29 mouse cellular contexts compared by ENCODE assay signal in the genomic region with DNA sequence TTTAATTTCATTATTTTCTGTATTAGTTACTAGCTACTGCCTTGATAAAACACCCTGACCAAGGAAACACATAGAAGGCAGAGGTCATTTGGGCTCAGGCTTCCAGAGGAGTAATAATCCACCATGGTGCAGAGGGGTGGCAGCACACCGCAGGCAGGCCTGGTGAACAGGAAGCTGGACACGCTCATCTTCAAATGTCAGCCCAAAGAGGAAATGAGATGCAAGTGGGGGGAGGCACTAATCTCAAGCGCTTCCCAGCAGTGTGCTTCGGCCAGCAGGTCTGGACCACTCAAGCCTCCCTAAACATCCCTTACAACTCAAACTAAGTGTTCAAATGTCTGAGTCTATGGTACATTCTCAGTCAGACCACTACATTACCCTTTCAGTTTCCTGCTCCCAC.
A peak's percentile ranks its signal among the peaks of the same experiment; 100 is the strongest.
DNase-seq lines count a peak whose midpoint lies in the region; ATAC-seq lines count a peak whose summit lies in the region.
"Had no signal": no experiment of that assay in that cellular context is flagged by ENCODE, and none has a peak within 500 bp of the region (broad histone marks: within the 10 kb centered on the region; RNA-seq: fewer than 3 reads in every experiment).

No protein-coding gene starts in this region.

- no peaks in the 10 kb centered on the region for H3K9me3 ChIP-seq in midbrain, embryonic 11.5 days (ENCODE audit: control insufficient read depth, low read length)
- H3K9me3 ChIP-seq in midbrain, embryonic 15.5 days, result no peaks in the 10 kb centered on the region
- H3K9me3 ChIP-seq: embryonic facial prominence, embryonic 10.5 days; forebrain, embryonic 15.5 days; heart, embryonic 12.5 days; hindbrain, embryonic 10.5 days; limb, embryonic 10.5 days; liver, embryonic 15.5 days; lung, embryonic 15.5 days; midbrain, embryonic 12.5 days had no signal

- no peak overlapping the region for H3K4me3 ChIP-seq in midbrain, embryonic 11.5 days (ENCODE audit: low read depth, low read length)
- no peak overlapping the region for H3K4me3 ChIP-seq in midbrain, embryonic 15.5 days
- H3K4me3 ChIP-seq: embryonic facial prominence, embryonic 10.5 days; forebrain, embryonic 15.5 days; heart, embryonic 12.5 days; hindbrain, embryonic 10.5 days; layer of hippocampus, adult 2 months; limb, embryonic 10.5 days; liver, embryonic 15.5 days; lung, embryonic 15.5 days; midbrain, embryonic 12.5 days had no signal

- no peak overlapping the region for H3K4me2 ChIP-seq in midbrain, embryonic 11.5 days
- H3K4me2 ChIP-seq in midbrain, embryonic 15.5 days, result no peak overlapping the region
- H3K4me2 ChIP-seq: forebrain, embryonic 15.5 days; heart, embryonic 12.5 days; liver, embryonic 15.5 days; lung, embryonic 15.5 days; midbrain, embryonic 12.5 days had no signal

- H3K27ac ChIP-seq in midbrain, embryonic 11.5 days (ENCODE audit: low read depth, low read length), result no peak overlapping the region
- H3K27ac ChIP-seq in midbrain, embryonic 15.5 days, result no peak overlapping the region
- H3K27ac ChIP-seq: embryonic facial prominence, embryonic 10.5 days; forebrain, embryonic 15.5 days; hindbrain, embryonic 10.5 days; layer of hippocampus, adult 2 months; limb, embryonic 10.5 days; liver, embryonic 15.5 days; lung, embryonic 15.5 days; midbrain, embryonic 12.5 days had no signal

- peak; percentile 75 for DNase-seq in midbrain, embryonic 11.5 days (ENCODE audit: low spot score, missing footprints)
- DNase-seq in CD4-positive, CD25-positive, alpha-beta regulatory T cell, adult 2 months (ENCODE audit: low read depth, low spot score), result peak; percentile 20
- DNase-seq in splenic B cell, adult 2 months (ENCODE audit: low read depth, low spot score), result peak; percentile 53
- no peak for DNase-seq in left cerebral cortex, adult 9 months (ENCODE audit: low spot score in 2 of 2)
- no peak for DNase-seq in left cerebral cortex, adult 8-10 months (ENCODE audit: low spot score in 2 of 2)
- DNase-seq: adrenal gland, postnatal 14 days; cerebellum, adult 2 months; cerebellum, postnatal 36 days; heart, postnatal 10 days; kidney, adult 9 months; kidney, postnatal 14 days; liver; lung, postnatal 36 days; retina, postnatal 1 day; right cerebral cortex, postnatal 25 days; thymus, postnatal 14 days had no signal

- H3K36me3 ChIP-seq in midbrain, embryonic 11.5 days (ENCODE audit: control insufficient read depth, insufficient read depth, low read length), result no peaks in the 10 kb centered on the region
- no peaks in the 10 kb centered on the region for H3K36me3 ChIP-seq in midbrain, embryonic 15.5 days (replicated peaks)
- no peaks in the 10 kb centered on the region for H3K36me3 ChIP-seq in splenic B cell, adult 2 months (ENCODE audit: control insufficient read depth, insufficient read depth, low read length, poor library complexity, severe bottlenecking)
- H3K36me3 ChIP-seq: embryonic facial prominence, embryonic 10.5 days; forebrain, embryonic 15.5 days; heart, embryonic 12.5 days; hindbrain, embryonic 10.5 days; limb, embryonic 10.5 days; liver, embryonic 15.5 days; lung, embryonic 15.5 days; midbrain, embryonic 12.5 days had no signal

- no peaks in the 10 kb centered on the region for H3K4me1 ChIP-seq in midbrain, embryonic 11.5 days (ENCODE audit: control insufficient read depth, insufficient read depth, low read length)
- H3K4me1 ChIP-seq in midbrain, embryonic 15.5 days, result no peaks in the 10 kb centered on the region
- H3K4me1 ChIP-seq: embryonic facial prominence, embryonic 10.5 days; forebrain, embryonic 15.5 days; heart, embryonic 12.5 days; hindbrain, embryonic 10.5 days; limb, embryonic 10.5 days; lung, embryonic 15.5 days; midbrain, embryonic 12.5 days had no signal

- H3K27me3 ChIP-seq in midbrain, embryonic 11.5 days (ENCODE audit: control insufficient read depth, insufficient read depth, low read length), result no peaks in the 10 kb centered on the region
- H3K27me3 ChIP-seq in midbrain, embryonic 15.5 days (replicated peaks), result no peaks in the 10 kb centered on the region
- H3K27me3 ChIP-seq in splenic B cell, adult 2 months (ENCODE audit: control insufficient read depth, insufficient read depth, low read length, poor library complexity, severe bottlenecking), result no peaks in the 10 kb centered on the region
- H3K27me3 ChIP-seq: forebrain, embryonic 15.5 days; heart, embryonic 12.5 days; liver, embryonic 15.5 days; lung, embryonic 15.5 days; midbrain, embryonic 12.5 days had no signal

- 49% methylated on average over 4 of the region's 4 CpGs for WGBS in midbrain, embryonic 11.5 days
- WGBS in midbrain, embryonic 15.5 days, result 43% methylated on average over 4 of the region's 4 CpGs

- H3K9ac ChIP-seq in midbrain, embryonic 11.5 days (ENCODE audit: low read length), result no peak overlapping the region
- H3K9ac ChIP-seq in midbrain, embryonic 15.5 days, result no peak overlapping the region
- H3K9ac ChIP-seq: forebrain, embryonic 15.5 days; heart, embryonic 12.5 days; liver, embryonic 15.5 days; lung, embryonic 15.5 days; midbrain, embryonic 12.5 days had no signal

- ATAC-seq in midbrain, embryonic 11.5 days (ENCODE audit: low FRiP score), result no peak
- ATAC-seq in midbrain, embryonic 15.5 days (replicated peaks), result no peak
- peak; percentile 44 for ATAC-seq in inflammation-experienced regulatory T-cells, adult 6 months
- ATAC-seq: forebrain, embryonic 15.5 days; hindbrain, embryonic 16.5 days; intestine, embryonic 16.5 days had no signal

Comparison
In these comparisons a context has a peak if more than half of its experiments do, and no peak if none do; other contexts are left out.
1. DNase-seq: peak in midbrain, embryonic 11.5 days (single experiment), CD4-positive, CD25-positive, alpha-beta regulatory T cell, adult 2 months (single experiment) and splenic B cell, adult 2 months (single experiment); none in left cerebral cortex, adult 9 months (0 of 2) and left cerebral cortex, adult 8-10 months (0 of 2).